Mouse (Mus musculus) spleen, embryonic (tissue): ENCODE data around the gene Mcm9.

ENCODE experiments used
- CTCF ChIA-PET: fragments of 350-600 bp; sonication (Branson Sonifier 250); formaldehyde crosslinking; loops from one replicate; lab custom pipeline; 2022; lab: Charles Lee

The Mcm9 gene

GRCm38 (mm10) chr10:53580621-53581081 is 49.6 kb downstream of the Mcm9 start:
- CTCF ChIA-PET = no interaction called here

GRCm38 (mm10) chr10:53580137-53580536 is 50.1 kb downstream of the Mcm9 start:
- CTCF ChIA-PET = no interaction called here

DNA sequence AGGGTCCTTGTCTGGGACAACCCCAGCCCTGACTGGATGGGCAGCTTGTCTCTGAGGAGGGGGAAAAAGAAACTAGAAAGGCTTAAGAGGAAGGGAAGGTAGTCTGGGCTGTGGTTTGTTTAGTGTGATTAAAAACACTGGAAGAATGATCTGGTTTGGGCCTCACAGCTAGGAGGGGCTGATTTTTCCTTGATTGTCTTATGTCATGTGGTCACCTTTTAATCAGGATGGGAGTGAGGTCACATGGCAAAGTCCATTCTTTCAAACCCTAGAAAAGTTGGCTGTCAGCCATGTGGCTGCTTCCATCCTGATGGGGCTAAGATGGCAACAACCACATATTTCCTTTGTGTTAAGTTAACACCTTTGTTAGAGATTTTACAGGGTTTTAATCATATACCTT is 61.7 kb downstream of the Mcm9 start:
- CTCF ChIA-PET = no interaction called here

GRCm38 (mm10) chr10:53565538-53565937 is 64.7 kb downstream of the Mcm9 start:
- CTCF ChIA-PET = no interaction called here

- CTCF ChIA-PET = no interaction called here
Observed at GRCm38 (mm10) chr10:53562001-53562400, 68.2 kb downstream of the Mcm9 start.

DNA sequence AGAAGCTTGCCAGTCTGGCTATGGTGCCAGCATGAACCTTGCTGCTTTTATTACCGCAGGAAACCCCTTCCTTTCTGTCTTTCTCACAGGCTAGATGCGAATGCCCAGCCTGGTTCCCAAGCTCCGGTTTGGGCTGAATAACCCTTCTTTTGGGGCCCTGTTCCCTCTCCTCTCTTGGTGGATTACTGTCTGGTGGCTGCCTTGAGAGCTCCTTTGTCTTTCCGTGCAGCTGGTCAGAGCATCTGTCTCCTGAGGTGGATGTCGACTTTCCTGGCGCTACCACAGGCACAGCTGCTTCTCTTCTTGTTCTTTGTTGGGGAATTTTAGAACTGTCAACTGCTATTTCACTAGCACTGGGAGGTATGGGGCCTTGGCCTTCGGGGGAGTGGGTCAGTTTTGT is 92.6 kb downstream of the Mcm9 start:
- CTCF ChIA-PET = no interaction called here

DNA sequence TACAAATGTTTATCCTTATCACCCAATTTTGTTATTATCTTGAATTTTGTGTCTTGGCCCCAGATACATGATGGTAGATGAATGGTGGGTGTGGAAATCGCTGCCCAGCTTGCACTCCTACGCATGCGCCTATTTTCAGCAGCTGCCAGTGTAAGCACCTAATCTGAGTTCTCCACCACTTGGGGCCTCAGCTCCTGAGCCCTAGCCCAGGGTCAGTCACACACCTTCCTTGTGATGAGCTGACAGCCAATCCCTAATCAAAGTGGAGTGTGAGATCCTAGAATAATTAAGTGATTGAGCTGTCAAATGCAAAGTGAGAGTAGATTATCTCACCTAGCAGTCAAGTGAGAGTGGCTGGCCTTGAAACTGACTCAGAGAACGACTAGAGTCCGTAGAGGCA is 97.9 kb downstream of the Mcm9 start:
- CTCF ChIA-PET = no interaction called here

DNA sequence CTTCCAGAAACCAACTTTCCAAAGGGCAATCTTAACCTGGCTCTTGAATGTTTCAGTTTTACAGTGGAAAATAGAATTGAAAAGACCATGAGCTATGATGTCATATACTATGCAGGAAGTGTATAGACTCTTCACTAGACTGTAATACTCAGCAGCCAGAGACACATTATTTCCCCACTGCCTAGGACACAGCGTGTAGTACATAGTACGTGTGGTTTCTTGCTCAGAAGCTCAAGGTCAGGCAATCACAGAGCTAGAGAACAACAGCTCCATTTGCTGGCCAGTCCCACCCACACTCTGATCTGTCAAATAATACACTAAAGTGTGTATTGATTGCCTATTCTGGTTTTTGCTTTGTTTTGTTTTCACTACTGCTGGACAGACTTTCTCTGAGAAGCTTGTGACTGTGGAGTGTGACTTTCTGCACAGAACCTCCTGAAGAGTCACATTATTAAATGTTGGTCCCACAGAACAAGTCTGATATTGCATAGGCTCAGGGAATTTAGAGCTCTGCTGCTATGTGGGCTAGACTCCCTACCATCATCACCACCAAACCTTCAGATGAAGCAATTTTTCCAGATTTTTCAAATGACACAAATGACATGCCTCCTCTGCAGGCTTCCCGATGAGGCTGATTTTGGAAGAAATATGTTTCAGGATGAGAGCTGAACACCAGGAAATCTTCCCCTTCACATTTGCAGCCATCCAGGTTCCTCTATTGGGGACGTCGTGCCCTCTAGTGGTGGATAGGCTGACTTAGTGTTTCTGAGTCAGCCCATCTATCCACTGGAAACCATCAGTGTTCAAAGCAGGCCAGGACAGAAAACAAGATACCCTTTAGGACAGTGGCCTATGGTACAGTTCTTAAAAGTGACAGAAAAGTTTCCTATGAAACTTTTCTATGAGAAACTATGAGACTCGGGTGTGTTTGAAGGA is 102.1 kb downstream of the Mcm9 start:
- CTCF ChIA-PET = interaction anchor here (0.6 kb wide), 1 partner anchor 9 kb away, joined by 3 read pairs; no protein-coding TSS in a partner anchor

DNA sequence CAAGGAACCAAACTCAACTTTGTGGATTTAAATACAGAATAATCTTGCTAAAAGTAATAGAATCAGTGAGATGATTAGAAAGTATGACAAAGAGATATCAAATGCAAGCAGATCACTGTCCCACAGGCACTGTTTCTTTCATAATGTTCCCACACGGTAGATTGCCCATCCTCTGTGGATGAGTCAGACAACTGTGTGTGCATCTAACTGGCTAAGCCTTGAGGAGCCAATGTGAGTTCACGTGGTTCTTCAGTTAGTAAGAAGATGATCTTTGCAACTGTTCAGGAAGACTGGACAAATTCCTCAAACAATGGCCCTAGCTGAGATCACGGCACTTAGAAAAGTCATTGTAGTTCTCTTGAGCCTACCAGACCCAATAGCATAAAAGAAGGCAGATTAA is 102.9 kb downstream of the Mcm9 start:
- CTCF ChIA-PET = no interaction called here

- CTCF ChIA-PET = interaction anchor here (0.5 to 0.6 kb wide), 2 partner anchors 165 to 180 kb away, joined by 3 read pairs; no protein-coding TSS in a partner anchor
Observed at GRCm38 (mm10) chr10:53526350-53526749, 103.9 kb downstream of the Mcm9 start.

DNA sequence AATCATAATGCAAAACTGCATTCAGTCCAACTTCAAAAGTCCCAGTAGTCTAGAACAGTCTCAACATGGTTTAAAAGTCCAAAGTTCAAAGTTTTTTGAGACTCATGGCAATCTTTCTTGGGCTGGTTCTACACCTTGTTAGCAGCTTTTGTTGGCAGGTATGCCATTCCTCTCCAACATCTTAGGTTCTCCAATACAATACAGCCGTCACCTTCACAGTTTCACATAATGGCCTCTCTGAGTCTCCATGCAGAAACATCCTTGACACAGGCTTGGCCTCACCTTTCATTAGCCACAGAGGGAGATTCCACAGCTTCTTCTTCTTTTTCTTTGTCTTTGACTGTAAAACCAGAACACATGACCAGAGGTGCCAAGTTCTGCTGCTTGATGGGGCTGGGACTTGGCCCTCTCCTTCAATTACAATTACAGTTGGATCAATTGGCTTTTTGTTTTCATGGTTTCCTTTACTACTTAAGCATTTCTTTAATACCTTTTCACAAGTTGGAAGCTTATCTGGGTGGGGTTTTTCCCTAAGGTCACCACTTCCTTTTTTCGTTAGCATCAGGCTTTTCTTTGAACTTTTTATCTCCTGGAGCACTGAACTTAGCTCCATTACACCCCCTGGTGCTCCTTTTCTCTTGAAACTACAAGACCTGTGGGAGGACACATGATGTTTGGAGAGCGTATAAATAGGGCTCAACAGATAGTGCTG is 104.8 kb downstream of the Mcm9 start:
- CTCF ChIA-PET = interaction anchor here (0.7 kb wide), 1 partner anchor 147 kb away, joined by 4 read pairs; no protein-coding TSS in a partner anchor

DNA sequence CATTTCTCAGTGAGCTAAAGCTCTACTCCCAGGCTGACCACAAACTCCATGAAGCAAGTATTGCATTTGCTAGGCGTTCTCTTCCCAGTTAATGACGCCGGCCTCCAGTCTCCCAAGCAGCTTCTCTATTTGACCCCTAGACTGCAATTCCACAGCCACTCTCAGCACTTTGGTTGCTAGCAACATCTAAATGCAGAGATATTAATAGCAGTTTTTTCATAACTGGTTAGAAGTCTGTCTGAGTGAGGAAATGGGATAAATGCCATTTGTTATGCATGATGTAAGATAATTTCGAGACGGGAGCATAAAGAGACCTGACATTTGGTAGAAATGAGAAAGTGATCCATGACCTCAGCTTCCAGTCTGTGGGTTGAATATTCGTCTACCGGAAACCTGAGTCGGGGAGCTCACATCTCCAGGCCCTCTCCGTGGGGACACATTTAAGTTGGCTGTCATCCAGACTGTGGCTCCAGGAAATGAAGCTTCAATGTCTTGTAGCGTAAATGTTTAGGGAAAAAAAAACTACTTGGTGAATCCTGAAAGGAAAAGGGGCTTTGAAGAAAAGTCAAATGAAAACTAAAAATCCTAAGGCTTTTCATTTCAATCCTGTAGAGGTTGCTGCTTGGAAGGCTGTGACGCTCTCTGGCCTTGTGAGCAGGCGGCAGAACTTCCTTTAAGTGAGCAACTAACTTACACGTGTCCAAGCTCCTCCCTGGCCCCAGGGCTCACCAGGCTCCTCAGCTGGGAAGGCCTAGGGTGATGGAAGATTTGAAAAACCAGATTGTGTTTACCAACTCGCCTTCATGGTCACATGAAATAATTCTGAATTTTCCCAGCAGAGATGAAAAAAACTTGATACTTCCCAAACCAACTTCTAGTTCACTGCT is 110.9 kb downstream of the Mcm9 start:
- CTCF ChIA-PET = no interaction called here

DNA sequence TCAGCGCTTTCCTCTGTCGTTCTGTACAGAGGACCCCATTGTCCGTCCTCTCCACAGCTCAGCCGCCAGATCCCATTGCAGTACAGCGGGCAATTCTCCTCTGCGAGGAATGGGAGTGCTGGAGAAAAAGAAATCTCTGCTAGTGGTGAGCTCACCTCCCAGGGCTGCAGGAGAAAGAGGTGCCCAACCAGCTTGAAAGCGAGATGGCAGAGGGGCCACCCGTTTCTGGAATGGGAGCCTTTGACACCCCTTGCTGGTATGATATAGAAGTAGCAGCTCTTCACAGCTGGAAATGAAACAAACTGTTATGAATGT is 111.7 kb downstream of the Mcm9 start:
- CTCF ChIA-PET = no interaction called here

- CTCF ChIA-PET = no interaction called here
Observed at GRCm38 (mm10) chr10:53517770-53518598, 112.3 kb downstream of the Mcm9 start.

- CTCF ChIA-PET = no interaction called here
Observed at GRCm38 (mm10) chr10:53512491-53512890, 117.7 kb downstream of the Mcm9 start.

- CTCF ChIA-PET = interaction anchor here (0.9 to 2.7 kb wide), 2 partner anchors 161 to 163 kb away, joined by 4 to 8 read pairs; no protein-coding TSS in a partner anchor
Observed at GRCm38 (mm10) chr10:53509158-53509773, 121.0 kb downstream of the Mcm9 start.

- CTCF ChIA-PET = interaction anchor here (0.9 to 2.7 kb wide), 2 partner anchors 160 to 162 kb away, joined by 4 to 8 read pairs; no protein-coding TSS in a partner anchor
Observed at GRCm38 (mm10) chr10:53508676-53509075, 121.6 kb downstream of the Mcm9 start.

- CTCF ChIA-PET = no interaction called here
Observed at GRCm38 (mm10) chr10:53505526-53505925, 124.7 kb downstream of the Mcm9 start.

DNA sequence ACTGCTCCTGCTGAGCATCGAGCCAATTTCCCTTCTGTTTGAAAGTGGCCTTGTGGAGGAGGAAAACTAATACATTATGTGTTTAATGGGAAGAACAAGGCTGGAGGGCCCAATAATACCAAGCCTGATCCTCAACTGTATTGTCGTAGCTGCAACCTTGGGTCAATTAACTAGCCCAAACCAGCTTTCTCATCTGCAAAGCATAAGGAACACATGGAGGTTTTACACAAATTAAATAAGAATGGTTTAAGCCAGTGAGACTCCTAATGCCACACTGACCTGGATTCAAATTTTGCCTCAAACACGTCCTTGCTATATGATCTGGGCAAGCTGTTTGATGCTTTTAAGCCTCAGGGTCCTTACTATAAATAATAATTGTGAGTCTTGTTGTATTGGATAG is 125.2 kb downstream of the Mcm9 start:
- CTCF ChIA-PET = no interaction called here
